Mouse (Mus musculus) cerebellum, adult 9-11 months (tissue): ENCODE data around the gene Wbp1l.
"Not testable (repeated sequence)": the region's sequence is repeated elsewhere in the genome, so short reads cannot be mapped to it uniquely, and the experiment has no call there.

Experiments used
- DNase-seq: peaks from one replicate; pipeline ENCODE4 v3.0.0; 2022

Gene Wbp1l

GRCm38 (mm10) chr19:46598720-46599252, at the start of gene Wbp1l:
Gene Wbp1l (plus strand): TSS chr19:46599084.
- peak; percentile 98 for DNase-seq

- no peak for DNase-seq
Observed at GRCm38 (mm10) chr19:46550385-46550784, 48.5 kb upstream of the Wbp1l start.

- no peak for DNase-seq
Observed at GRCm38 (mm10) chr19:46552496-46552895, 46.4 kb upstream of the Wbp1l start.

GRCm38 (mm10) chr19:46553541-46553955, 45.3 kb upstream of the Wbp1l start:
- no peak for DNase-seq

- no peak for DNase-seq
Observed at GRCm38 (mm10) chr19:46558009-46558408, 40.9 kb upstream of the Wbp1l start.

- peak; percentile 71 for DNase-seq
Observed at GRCm38 (mm10) chr19:46558631-46559030, 40.3 kb upstream of the Wbp1l start.

- peak; percentile 80 for DNase-seq
Observed at GRCm38 (mm10) chr19:46562132-46562531, 36.8 kb upstream of the Wbp1l start.

GRCm38 (mm10) chr19:46562581-46563515, 36.0 kb upstream of the Wbp1l start:
- peak; percentile 83 for DNase-seq

GRCm38 (mm10) chr19:46563603-46564002, 35.3 kb upstream of the Wbp1l start:
- no peak for DNase-seq

GRCm38 (mm10) chr19:46564043-46564462, 34.8 kb upstream of the Wbp1l start:
- no peak for DNase-seq

- DNase-seq = not testable (repeated sequence)
Observed at GRCm38 (mm10) chr19:46571211-46571877, 27.5 kb upstream of the Wbp1l start.

- no peak for DNase-seq
Observed at GRCm38 (mm10) chr19:46571878-46572244, 27.0 kb upstream of the Wbp1l start.

GRCm38 (mm10) chr19:46572548-46572947, 26.3 kb upstream of the Wbp1l start:
- DNase-seq = no peak

- DNase-seq = peak; percentile 96
Observed at GRCm38 (mm10) chr19:46572951-46573937, 25.6 kb upstream of the Wbp1l start, which contains the start of the genes Arl3 and Sfxn2. Gene Arl3 (minus strand): TSS chr19:46573198. Gene Sfxn2 (plus strand): TSS chr19:46573365.

GRCm38 (mm10) chr19:46573990-46574389, 24.9 kb upstream of the Wbp1l start:
- peak; percentile 32 for DNase-seq

- no peak for DNase-seq
Observed at GRCm38 (mm10) chr19:46575196-46575595, 23.7 kb upstream of the Wbp1l start.

- DNase-seq = peak; percentile 81
Observed at GRCm38 (mm10) chr19:46587823-46588508, 10.9 kb upstream of the Wbp1l start.

GRCm38 (mm10) chr19:46591575-46591974, 7.3 kb upstream of the Wbp1l start:
- DNase-seq = no peak

- no peak for DNase-seq
Observed at GRCm38 (mm10) chr19:46592751-46593439, 6.0 kb upstream of the Wbp1l start.

GRCm38 (mm10) chr19:46598187-46598586, 697 bp upstream of the Wbp1l start:
- DNase-seq = no peak
